Mouse (Mus musculus): Measurements from ENCODE around the gene Alg1. TPM values are rescaled to one million over a fixed set of nuclear protein-coding genes. Genes with fewer than 3 reads are reported as not detected.

The Alg1 gene
- polyA plus RNA-seq, 1 experiment from 2014 or later = 28.1 TPM

DNA sequence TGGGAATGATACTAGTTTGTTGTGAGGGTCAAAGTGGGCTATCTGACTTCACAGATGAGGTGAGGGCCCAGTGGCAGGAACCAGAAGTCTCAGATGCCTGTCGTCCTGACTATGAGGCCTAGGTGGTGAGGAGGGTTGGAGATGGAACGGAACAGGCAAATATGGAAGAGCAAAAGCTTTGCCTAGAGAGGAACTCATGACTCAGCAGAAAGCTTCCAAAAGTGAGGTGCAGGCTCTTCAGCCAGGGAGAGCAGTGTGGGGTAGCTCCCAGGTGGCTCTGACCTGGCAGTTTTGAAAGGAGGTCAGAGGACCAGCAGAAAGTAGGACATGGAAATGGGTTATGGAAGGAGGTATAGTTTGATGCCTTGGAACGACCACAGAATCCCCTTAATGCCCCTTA lies 17.5 kb downstream of the Alg1 start:
- Histone ChIP-seq H3K9ac (ENCODE audit: low read depth, low read length) (no peak overlapping the region), H3K4me2 (replicated peaks; ENCODE audit: low read depth, low read length) (no peak overlapping the region), H3K36me3 (ENCODE audit: control insufficient read depth, insufficient read depth, low read length) (no peaks in the 10 kb centered on the region), H3K27me3 (ENCODE audit: control insufficient read depth, insufficient read depth, low read length) (no peaks in the 10 kb centered on the region), H3K4me1 (replicated peaks; ENCODE audit: control insufficient read depth, insufficient read depth, low read length) (0 out of 2 replicates have a peak, but pooled peaks cover 3% of the 10 kb centered on the region), H3K27ac (ENCODE audit: low read depth, low read length) (no peak overlapping the region), H3K9me3 (ENCODE audit: control insufficient read depth, low read length) (no peaks in the 10 kb centered on the region), H3K4me3 (ENCODE audit: low read depth, low read length) (no peak overlapping the region)
- ATAC-seq (ENCODE audit: low FRiP score) (no peak), DNase-seq (ENCODE audit: low spot score) (no peak)
- 91% methylated on average over 3 of the region's 3 CpGs for WGBS

DNA sequence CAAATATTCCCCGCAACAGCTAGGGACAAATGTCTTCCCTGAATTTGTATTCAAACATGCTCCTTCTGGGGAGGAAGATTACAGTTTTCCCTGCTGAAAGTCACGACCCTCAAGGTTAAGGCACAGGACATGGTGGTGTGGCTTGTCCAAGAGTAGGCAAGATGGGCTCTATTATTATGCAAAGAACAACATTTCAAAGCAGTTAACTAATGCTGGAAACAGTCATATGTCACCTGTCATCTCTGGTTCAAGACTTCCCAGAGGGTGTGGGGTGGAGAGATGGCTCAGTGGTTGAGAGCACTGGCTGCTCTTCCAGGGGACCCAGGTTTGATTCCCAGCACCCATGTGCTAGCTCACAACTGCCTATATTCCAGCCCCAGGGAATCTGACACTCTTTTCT lies 18.8 kb downstream of the Alg1 start:
- H3K27me3 ChIP-seq (ENCODE audit: control insufficient read depth, insufficient read depth, low read length) = no peaks in the 10 kb centered on the region
- H3K4me2 ChIP-seq (replicated peaks; ENCODE audit: low read depth, low read length) = no peak overlapping the region
- no peak for ATAC-seq (ENCODE audit: low FRiP score)
- H3K4me3 ChIP-seq (ENCODE audit: low read depth, low read length) = no peak overlapping the region
- DNase-seq (ENCODE audit: low spot score) = no peak
- no peaks in the 10 kb centered on the region for H3K9me3 ChIP-seq (ENCODE audit: control insufficient read depth, low read length)
- no peaks in the 10 kb centered on the region for H3K36me3 ChIP-seq (ENCODE audit: control insufficient read depth, insufficient read depth, low read length)
- H3K9ac ChIP-seq (ENCODE audit: low read depth, low read length) = no peak overlapping the region
- H3K4me1 ChIP-seq (replicated peaks; ENCODE audit: control insufficient read depth, insufficient read depth, low read length) = 0 out of 2 replicates have a peak, but pooled peaks cover 3% of the 10 kb centered on the region
- no peak overlapping the region for H3K27ac ChIP-seq (ENCODE audit: low read depth, low read length)
- 83% methylated on average over 2 of the region's 2 CpGs for whole genome bisulfite sequencing

GRCm38 (mm10) chr16:5254346-5255025 lies 21.1 kb downstream of the Alg1 start:
- no peaks in the 10 kb centered on the region for H3K9me3 ChIP-seq (ENCODE audit: control insufficient read depth, low read length)
- H3K4me2 ChIP-seq (replicated peaks; ENCODE audit: low read depth, low read length) = peak overlapping the region; percentile 71
- 5% methylated on average over 15 of the region's 15 CpGs for WGBS
- 0 out of 2 replicates have a peak overlapping the region, but pooled peaks have one; percentile 21 for H3K9ac ChIP-seq (ENCODE audit: low read depth, low read length)
- peak overlapping the region; percentile 51 for H3K4me3 ChIP-seq (ENCODE audit: low read depth, low read length)
- H3K27ac ChIP-seq (ENCODE audit: low read depth, low read length) = no peak overlapping the region; the same call in 1 of the 2 replicates
- no peaks in the 10 kb centered on the region for H3K36me3 ChIP-seq (ENCODE audit: control insufficient read depth, insufficient read depth, low read length)
- ATAC-seq (ENCODE audit: low FRiP score) (peak; percentile 48), DNase-seq (ENCODE audit: low spot score) (peak; percentile 82)
- no peaks in the 10 kb centered on the region for H3K27me3 ChIP-seq (ENCODE audit: control insufficient read depth, insufficient read depth, low read length)
- 0 out of 2 replicates have a peak, but pooled peaks cover 3% of the 10 kb centered on the region for H3K4me1 ChIP-seq (replicated peaks; ENCODE audit: control insufficient read depth, insufficient read depth, low read length)

GRCm38 (mm10) chr16:5255081-5255740 lies 21.8 kb downstream of the Alg1 start:
- Histone ChIP-seq H3K27me3 (ENCODE audit: control insufficient read depth, insufficient read depth, low read length) (no peaks in the 10 kb centered on the region), H3K27ac (ENCODE audit: low read depth, low read length) (peak overlapping the region; percentile 4; the same call in 1 of the 2 replicates), H3K4me1 (replicated peaks; ENCODE audit: control insufficient read depth, insufficient read depth, low read length) (0 out of 2 replicates have a peak, but pooled peaks cover 3% of the 10 kb centered on the region), H3K4me3 (ENCODE audit: low read depth, low read length) (peak overlapping the region; percentile 51), H3K9ac (ENCODE audit: low read depth, low read length) (peak overlapping the region; percentile 61), H3K4me2 (replicated peaks; ENCODE audit: low read depth, low read length) (peak overlapping the region; percentile 71), H3K9me3 (ENCODE audit: control insufficient read depth, low read length) (no peaks in the 10 kb centered on the region), H3K36me3 (ENCODE audit: control insufficient read depth, insufficient read depth, low read length) (no peaks in the 10 kb centered on the region)
- WGBS = 3% methylated on average over 25 of the region's 27 CpGs
- ATAC-seq (ENCODE audit: low FRiP score) (peak; percentile 30; the same call in 1 of the 2 replicates), DNase-seq (ENCODE audit: low spot score) (peak; percentile 51)

- DNase-seq (ENCODE audit: low spot score) = peak; percentile 99
- Histone ChIP-seq H3K27me3 (ENCODE audit: control insufficient read depth, insufficient read depth, low read length) (no peaks in the 10 kb centered on the region), H3K4me3 (ENCODE audit: low read depth, low read length) (peak within 1 kb of the TSS; percentile 51), H3K4me1 (replicated peaks; ENCODE audit: control insufficient read depth, insufficient read depth, low read length) (0 out of 2 replicates have a peak, but pooled peaks cover 3% of the 10 kb centered on the region), H3K4me2 (replicated peaks; ENCODE audit: low read depth, low read length) (peak within 1 kb of the TSS; percentile 71), H3K9me3 (ENCODE audit: control insufficient read depth, low read length) (no peaks in the 10 kb centered on the region), H3K36me3 (ENCODE audit: control insufficient read depth, insufficient read depth, low read length) (no peaks in the 10 kb centered on the region), H3K27ac (ENCODE audit: low read depth, low read length) (peak within 1 kb of the TSS; percentile 25; the same call in 1 of the 2 replicates), H3K9ac (ENCODE audit: low read depth, low read length) (peak within 1 kb of the TSS; percentile 61)
- 2% methylated on average over 48 of the region's 57 CpGs for WGBS
- peak; percentile 96 for ATAC-seq (ENCODE audit: low FRiP score)
Observed at GRCm38 (mm10) chr16:5255779-5256496, 22.5 kb downstream of the Alg1 start, which contains the start of gene Eef2kmt. TSS of gene Eef2kmt (minus strand) at chr16:5255983.

DNA sequence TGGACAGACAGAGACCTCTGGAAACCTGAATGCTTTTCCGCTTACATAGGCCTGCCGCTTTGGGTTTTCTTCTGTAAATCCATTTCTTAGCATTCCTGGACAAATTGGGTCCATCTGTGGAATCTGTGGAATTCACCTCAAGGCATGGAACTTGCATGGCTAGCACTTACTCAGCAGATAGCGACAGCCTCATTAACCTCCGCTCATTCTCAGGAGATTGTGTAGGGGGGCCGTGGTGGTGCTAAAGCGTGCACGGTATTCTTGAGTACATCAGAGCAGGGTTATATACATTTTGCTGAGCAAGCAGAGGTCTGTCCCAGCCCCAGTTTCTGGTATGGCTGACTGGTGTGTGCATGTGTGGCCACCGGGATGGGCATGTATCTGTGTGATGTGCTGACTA lies 29.7 kb downstream of the Alg1 start:
- H3K36me3 ChIP-seq (ENCODE audit: control insufficient read depth, insufficient read depth, low read length) = no peaks in the 10 kb centered on the region
- H3K27me3 ChIP-seq (ENCODE audit: control insufficient read depth, insufficient read depth, low read length) = no peaks in the 10 kb centered on the region
- DNase-seq (ENCODE audit: low spot score) (peak; percentile 17), ATAC-seq (ENCODE audit: low FRiP score) (no peak)
- no peak overlapping the region for H3K27ac ChIP-seq (ENCODE audit: low read depth, low read length)
- H3K9me3 ChIP-seq (ENCODE audit: control insufficient read depth, low read length) = no peaks in the 10 kb centered on the region
- 70% methylated on average over 8 of the region's 8 CpGs for WGBS
- H3K4me3 ChIP-seq (ENCODE audit: low read depth, low read length) = no peak overlapping the region
- H3K9ac ChIP-seq (ENCODE audit: low read depth, low read length) = no peak overlapping the region
- no peak overlapping the region for H3K4me2 ChIP-seq (replicated peaks; ENCODE audit: low read depth, low read length)
- H3K4me1 ChIP-seq (replicated peaks; ENCODE audit: control insufficient read depth, insufficient read depth, low read length) = no peaks in the 10 kb centered on the region

- H3K9me3 ChIP-seq (ENCODE audit: control insufficient read depth, low read length) = no peaks in the 10 kb centered on the region
- ATAC-seq (ENCODE audit: low FRiP score) (no peak), DNase-seq (ENCODE audit: low spot score) (no peak)
- H3K27ac ChIP-seq (ENCODE audit: low read depth, low read length) = no peak overlapping the region
- H3K36me3 ChIP-seq (ENCODE audit: control insufficient read depth, insufficient read depth, low read length) = no peaks in the 10 kb centered on the region
- no peaks in the 10 kb centered on the region for H3K4me1 ChIP-seq (replicated peaks; ENCODE audit: control insufficient read depth, insufficient read depth, low read length)
- WGBS = 85% methylated on average over 7 of the region's 7 CpGs
- no peak overlapping the region for H3K9ac ChIP-seq (ENCODE audit: low read depth, low read length)
- H3K4me2 ChIP-seq (replicated peaks; ENCODE audit: low read depth, low read length) = no peak overlapping the region
- H3K4me3 ChIP-seq (ENCODE audit: low read depth, low read length) = no peak overlapping the region
- no peaks in the 10 kb centered on the region for H3K27me3 ChIP-seq (ENCODE audit: control insufficient read depth, insufficient read depth, low read length)
Observed at GRCm38 (mm10) chr16:5263926-5264325, 30.5 kb downstream of the Alg1 start.

DNA sequence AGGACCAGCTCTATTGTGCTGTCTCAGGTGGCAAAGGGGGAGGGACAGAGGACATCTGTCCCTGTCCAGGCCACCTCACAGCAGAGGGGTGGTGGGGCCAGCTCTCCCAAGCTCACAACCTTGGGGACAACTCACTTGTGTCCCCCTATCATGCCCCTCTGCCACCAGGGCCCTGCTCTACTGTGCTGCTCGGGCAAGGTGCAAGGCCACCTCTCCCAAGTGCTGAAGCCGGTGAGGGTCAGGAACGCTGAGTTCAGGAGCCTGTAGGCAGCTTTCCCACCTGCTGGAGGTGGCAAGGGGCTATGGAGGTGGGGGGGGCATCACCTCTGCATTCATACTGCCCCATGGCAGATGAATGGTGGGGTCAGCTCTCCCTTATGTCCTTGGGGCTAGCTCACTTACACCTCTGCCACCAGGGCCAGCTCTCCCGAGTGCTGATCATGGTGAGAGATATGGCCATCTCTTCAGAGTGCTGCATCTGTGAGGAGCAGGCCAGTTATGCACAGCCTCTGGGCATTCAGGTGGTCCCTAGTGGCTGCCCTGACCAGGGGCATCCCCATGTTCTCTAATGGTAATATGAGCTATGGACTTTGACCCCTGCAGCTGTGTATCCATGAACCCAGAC lies 38.1 kb downstream of the Alg1 start:
- no peaks in the 10 kb centered on the region for H3K9me3 ChIP-seq (ENCODE audit: control insufficient read depth, low read length)
- H3K9ac ChIP-seq (ENCODE audit: low read depth, low read length) = no peak overlapping the region
- no peak for DNase-seq (ENCODE audit: low spot score)
- H3K4me3 ChIP-seq (ENCODE audit: low read depth, low read length) = no peak overlapping the region
- no peaks in the 10 kb centered on the region for H3K36me3 ChIP-seq (ENCODE audit: control insufficient read depth, insufficient read depth, low read length)
- H3K27ac ChIP-seq (ENCODE audit: low read depth, low read length) = no peak overlapping the region
- H3K27me3 ChIP-seq (ENCODE audit: control insufficient read depth, insufficient read depth, low read length) = no peaks in the 10 kb centered on the region
- ATAC-seq (ENCODE audit: low FRiP score) = no peak
- WGBS = 82% methylated on average over 4 of the region's 4 CpGs
- H3K4me2 ChIP-seq (replicated peaks; ENCODE audit: low read depth, low read length) = no peak overlapping the region
- no peaks in the 10 kb centered on the region for H3K4me1 ChIP-seq (replicated peaks; ENCODE audit: control insufficient read depth, insufficient read depth, low read length)
